Mouse (Mus musculus) left cerebral cortex, adult 2 months (tissue): Measurements from ENCODE around the gene Syne1. TPM values are rescaled to one million over a fixed set of nuclear protein-coding genes. Genes with fewer than 3 reads are reported as not detected.

ENCODE experiments used
- DNase-seq, 2 experiments: peaks; one replicate each; pipeline ENCODE4 v3.0.0; 2021 to 2022; ENCODE audit warnings: low spot score in 2 of 2, mixed read lengths in 1 of 2; ENCODE audit errors: extremely low spot score in 1 of 2
- H3K27ac ChIP-seq: fragments of 200-600 bp; 2 replicates; pipeline ENCODE4 v1.8.1; 2022
- H3K4me3 ChIP-seq: fragments of 200-600 bp; 2 replicates; pipeline ENCODE4 v1.8.1; 2022
- CTCF ChIP-seq: fragments of 200-600 bp; IDR thresholded peaks from 2 replicates; pipeline ENCODE4 v1.8.1; 2022; ENCODE audit warnings: antibody characterized with exemption, mild to moderate bottlenecking, moderate library complexity
- intact Hi-C: fragments of 180-260 bp; cut with DNase I; formaldehyde crosslinking; loops from one replicate; pipeline ENCODE4 v1.15.1; 2025
- total RNA-seq, 2 experiments: library from RNA; stranded (reverse); gene quantifications; 2 replicates each; pipeline ENCODE4 v1.2.3; 2021

Syne1 gene
- total RNA-seq, 2 experiments from 2014 or later = 430 to 445 TPM

DNA sequence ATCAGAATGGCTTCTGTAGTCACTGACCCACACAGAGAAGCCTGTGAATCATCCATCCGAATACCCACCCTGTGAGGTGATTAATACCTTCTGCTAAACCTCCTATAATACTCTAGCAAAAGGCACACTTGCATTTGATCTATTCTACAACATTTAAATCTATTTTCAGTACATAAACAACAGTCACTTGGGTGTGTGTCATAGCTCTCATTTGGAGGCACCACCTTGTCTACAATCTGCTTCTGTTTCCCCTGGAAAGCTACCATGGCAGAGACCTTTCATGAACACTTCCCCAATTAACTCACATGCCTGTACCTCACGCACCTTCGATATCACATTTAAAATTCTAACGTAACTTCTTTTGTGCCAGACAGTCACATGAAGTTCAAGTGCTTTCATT lies 169.7 kb downstream of the Syne1 start:
- H3K4me3 ChIP-seq = no peak overlapping the region
- no peak overlapping the region for H3K27ac ChIP-seq
- DNase-seq = no peak
- TF ChIP-seq CTCF = no peak
- intact Hi-C loops = no loop called here

DNA sequence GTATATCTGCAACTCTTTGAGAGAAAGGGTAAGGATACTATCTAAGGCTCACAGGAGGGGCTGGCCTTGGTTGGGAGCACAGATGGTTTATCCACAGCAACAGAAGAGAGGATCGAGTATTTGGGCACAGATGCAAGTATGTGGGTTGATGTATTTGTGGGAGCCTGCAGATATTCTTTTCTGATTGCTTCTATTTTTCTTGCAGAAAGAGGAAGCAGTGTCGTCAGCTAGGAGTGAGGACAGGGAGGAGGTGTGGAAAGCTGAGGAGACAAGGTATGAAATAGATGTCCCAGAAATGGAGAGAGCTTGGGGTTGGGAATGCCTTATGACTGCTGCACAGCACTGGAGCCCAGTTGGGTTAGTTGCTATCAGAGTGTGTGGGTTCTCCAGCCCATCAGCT lies 172.3 kb downstream of the Syne1 start:
- H3K4me3 ChIP-seq = 0 out of 2 replicates have a peak overlapping the region, but pooled peaks have one; percentile 11
- TF ChIP-seq CTCF = no peak
- DNase-seq = peak; percentile 36 to 51
- H3K27ac ChIP-seq = peak overlapping the region; percentile 83
- intact Hi-C loops = loop anchor here (1.0 to 2.0 kb wide), 2 partner anchors 70 to 112 kb away; no protein-coding TSS in a partner anchor

DNA sequence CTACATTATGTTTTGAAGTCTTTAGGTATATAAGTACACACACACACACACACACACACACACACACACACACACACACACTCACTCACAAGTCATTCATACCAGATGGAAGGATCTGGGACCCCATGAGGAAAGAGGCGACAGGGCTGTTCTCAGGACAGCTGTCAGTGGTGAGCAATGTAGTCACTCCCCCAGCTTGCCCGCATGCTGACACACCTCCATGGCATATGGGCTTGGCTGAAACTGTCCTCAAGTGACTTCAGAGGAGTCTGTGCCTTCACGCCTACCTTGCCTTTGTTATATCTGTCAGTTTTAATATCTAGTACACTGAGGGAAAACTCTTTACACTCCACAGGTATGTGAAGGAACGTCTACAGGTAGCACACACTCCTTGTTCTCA lies 181.7 kb downstream of the Syne1 start:
- DNase-seq = no peak
- Histone ChIP-seq H3K4me3 (no peak overlapping the region), H3K27ac (no peak overlapping the region)
- TF ChIP-seq CTCF = no peak
- intact Hi-C loops = no loop called here

DNA sequence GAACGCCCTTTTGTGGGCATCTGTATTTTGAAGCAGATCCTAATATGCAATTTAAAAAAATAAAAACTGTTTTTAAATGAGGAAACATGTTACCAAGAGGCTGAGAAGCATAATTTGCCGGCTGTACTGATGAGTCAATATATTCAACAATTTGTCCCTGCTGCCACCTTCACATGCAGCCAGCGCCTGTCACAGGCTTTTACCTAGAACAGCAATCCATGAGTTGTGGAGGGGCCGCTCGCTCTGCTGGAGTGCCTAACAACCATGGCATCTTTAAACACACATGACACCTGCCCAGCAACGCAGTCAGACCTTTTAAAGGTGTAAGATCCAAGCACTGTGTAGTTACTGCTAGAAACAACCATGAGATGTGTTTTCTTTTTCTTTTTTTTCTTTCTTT lies 183.0 kb downstream of the Syne1 start:
- DNase-seq = peak; percentile 43 to 47
- Histone ChIP-seq H3K4me3 (peak overlapping the region; percentile 53), H3K27ac (peak overlapping the region; percentile 95)
- TF ChIP-seq CTCF = no peak
- intact Hi-C loops = no loop called here

DNA sequence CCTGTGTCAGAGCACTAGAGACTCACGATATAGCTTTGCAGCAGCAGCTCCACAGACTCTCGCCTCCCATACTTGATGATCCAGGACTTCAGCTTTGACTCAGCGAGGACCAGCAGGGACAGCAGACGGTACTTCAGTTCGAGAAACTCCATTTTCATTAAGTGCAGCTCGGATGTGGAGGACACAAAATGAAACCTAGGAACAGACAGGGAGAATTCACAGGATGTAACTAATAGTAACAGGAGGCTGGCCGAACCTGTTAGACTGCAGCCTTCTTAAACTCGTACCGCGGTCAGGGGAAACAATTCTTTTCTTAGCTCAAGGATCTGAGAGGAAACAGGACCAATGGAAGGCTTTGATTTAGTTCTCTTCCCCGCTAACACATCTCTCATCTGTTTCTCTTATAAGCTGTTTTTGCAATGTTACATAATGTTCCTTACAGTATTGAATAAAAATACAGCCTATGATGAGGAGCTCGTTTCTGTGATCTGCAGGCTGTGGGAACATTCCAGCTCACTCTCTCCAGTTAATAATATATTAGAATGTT lies 183.7 kb downstream of the Syne1 start:
- TF ChIP-seq CTCF = no peak
- Histone ChIP-seq H3K4me3 (peak overlapping the region; percentile 53), H3K27ac (peak overlapping the region; percentile 95)
- intact Hi-C loops = no loop called here
- peak in 1 of 2 experiments; percentile 31 for DNase-seq

DNA sequence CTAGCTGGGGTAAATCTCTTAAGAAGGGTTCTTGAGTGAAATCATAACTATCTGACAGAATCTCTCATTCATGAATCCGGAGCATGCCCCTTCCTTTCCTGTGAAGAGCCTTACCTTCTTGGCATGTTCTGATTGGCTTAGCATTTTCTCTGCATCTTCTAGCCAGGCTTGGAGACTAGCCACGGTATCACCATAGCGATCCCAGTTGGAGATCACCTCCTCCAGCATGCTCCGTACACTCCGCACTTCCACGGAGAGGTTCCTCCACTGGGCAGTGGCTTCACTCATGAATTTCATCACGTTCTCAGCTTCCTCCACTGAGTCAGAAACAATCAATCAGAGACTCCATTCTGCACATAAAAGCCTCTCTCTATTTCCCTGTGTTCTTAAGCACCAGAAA lies 190.7 kb downstream of the Syne1 start:
- intact Hi-C loops = no loop called here
- Histone ChIP-seq H3K4me3 (0 out of 2 replicates have a peak overlapping the region, but pooled peaks have one; percentile 13), H3K27ac (peak overlapping the region; percentile 33)
- no peak for DNase-seq
- TF ChIP-seq CTCF = no peak

DNA sequence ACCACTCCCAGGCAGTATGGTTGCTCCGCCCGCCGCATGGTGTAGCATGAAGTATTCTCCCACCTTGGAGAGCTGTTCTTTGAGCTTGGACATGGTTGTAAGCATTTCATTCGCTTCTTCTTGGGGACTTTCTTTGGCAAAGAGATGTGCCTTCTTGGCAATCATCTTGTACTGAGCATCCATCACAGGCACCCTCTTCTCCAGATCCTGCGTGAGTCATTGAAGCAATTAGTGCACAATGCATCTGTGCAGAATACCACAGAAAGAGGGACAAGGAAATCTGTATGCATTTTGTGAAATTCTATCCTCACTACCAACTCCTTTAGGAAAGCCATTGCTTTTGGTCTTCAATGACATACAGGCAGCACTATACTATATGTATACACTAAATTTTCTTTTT lies 194.7 kb downstream of the Syne1 start:
- TF ChIP-seq CTCF = no peak

DNA sequence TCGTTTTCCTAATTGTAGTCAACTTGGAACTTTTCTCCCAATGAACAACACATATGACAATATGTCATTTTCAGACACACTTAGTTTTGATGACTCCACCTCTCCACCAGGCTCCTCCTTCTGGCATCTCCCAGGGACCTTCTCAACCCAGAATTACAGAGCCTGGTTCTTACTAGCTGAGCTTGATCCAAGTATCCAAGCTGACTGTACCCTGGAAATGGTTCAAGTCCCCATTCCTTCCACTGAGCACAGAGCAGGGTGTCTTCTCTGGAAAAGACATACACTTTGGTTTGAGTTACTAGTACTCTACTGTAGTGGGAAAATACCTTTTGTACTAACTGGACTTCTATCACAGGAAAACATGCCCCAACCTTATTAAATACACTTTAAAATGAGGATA lies 197.9 kb downstream of the Syne1 start:
- no peak for DNase-seq
- TF ChIP-seq CTCF = no peak
- intact Hi-C loops = no loop called here
- no peak overlapping the region for H3K4me3 ChIP-seq
- H3K27ac ChIP-seq = no peak overlapping the region

More for the DNA sequence above, 194.7 kb downstream of the Syne1 start:
- no peak for DNase-seq
- Histone ChIP-seq H3K27ac (no peak overlapping the region), H3K4me3 (no peak overlapping the region)
- intact Hi-C loops = loop anchor here (5.0 kb wide), 1 partner anchor 196 kb away; the partner anchor contains the start of gene Syne1

DNA sequence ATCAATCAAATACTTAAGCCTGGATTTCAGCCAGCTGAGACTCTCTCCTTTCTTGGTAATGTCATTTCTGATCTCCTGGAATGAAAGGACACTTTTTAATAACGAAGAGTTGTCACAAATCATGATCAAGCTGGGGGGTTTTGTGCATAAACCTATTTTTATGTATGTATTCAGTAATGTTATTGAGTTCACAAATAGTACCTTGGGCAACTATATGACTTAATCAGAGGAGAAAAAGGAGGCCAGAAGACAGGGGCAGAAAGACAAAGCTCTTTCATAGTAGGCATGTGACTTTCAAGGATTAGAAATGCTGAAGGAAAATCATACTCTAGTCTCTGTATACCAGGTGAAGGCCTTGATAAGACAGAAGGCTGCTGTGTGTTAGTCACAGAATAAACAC lies 204.4 kb downstream of the Syne1 start:
- DNase-seq = no peak
- no peak overlapping the region for H3K27ac ChIP-seq
- TF ChIP-seq CTCF = no peak
- intact Hi-C loops = no loop called here
- no peak overlapping the region for H3K4me3 ChIP-seq

DNA sequence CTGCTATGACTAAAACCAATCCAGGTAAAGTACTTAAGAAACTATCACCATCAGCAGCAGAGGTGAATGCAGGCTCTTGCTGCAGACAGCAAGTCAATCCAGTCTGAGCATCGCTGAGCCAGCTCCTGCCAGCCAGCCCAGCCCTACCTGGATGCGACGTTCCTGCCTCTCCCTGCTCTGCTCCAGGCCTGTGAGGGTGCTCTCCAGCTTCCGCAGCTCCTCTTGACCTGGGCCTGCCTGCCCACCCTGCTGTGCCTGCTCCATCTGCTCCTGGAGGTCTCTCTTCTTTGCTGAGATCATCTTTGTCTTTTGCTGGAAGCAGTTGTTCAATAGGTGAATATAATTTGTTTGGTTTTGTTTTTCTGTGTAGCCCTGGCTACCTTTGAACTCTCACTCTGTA lies 208.1 kb downstream of the Syne1 start:
- TF ChIP-seq CTCF = no peak
- Histone ChIP-seq H3K4me3 (no peak overlapping the region), H3K27ac (no peak overlapping the region)
- no peak for DNase-seq
- intact Hi-C loops = no loop called here

DNA sequence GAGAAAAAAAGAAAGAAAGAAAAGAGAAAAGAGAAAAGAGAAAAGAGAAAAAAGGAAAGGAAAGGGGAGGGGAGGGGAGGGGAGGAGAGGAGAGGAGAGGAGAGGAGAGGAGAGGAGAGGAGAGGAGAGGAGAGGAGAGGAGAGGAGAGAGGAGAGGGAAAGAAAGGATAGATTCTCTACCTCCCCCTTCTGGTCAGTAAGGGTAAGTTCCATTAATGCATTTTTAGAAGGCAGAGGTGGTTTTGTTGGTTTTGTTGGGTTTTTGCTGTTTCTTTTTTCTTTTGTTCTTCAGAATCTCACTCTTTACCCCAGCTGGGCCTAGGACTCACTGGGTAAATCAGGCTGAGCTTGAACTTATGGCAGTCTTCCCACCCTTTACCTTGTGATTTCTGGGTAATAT lies 214.9 kb downstream of the Syne1 start:
- intact Hi-C loops = no loop called here
- TF ChIP-seq CTCF = peak; percentile 39
- H3K4me3 ChIP-seq = no peak overlapping the region
- no peak for DNase-seq
- no peak overlapping the region for H3K27ac ChIP-seq

DNA sequence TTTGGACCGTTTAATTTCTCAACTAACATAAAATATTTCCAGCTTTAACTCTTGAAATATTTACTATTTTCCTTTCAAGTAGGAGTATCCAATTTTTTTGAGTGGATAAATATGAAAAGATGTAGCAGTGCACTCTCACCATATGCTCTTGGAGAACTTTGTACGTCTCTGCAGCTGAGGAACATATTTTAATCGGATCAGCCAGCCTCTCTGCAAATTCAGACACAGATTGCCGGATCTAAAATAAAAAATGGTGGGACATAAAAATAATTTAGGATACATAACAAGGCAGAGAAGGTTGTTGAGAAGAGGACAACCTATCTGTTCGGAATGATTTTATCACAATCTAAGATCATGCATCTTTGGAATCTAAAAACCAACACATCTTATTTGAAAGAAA lies 218.5 kb downstream of the Syne1 start:
- DNase-seq = no peak
- Histone ChIP-seq H3K27ac (no peak overlapping the region), H3K4me3 (no peak overlapping the region)
- intact Hi-C loops = no loop called here
- no peak for TF ChIP-seq CTCF

DNA sequence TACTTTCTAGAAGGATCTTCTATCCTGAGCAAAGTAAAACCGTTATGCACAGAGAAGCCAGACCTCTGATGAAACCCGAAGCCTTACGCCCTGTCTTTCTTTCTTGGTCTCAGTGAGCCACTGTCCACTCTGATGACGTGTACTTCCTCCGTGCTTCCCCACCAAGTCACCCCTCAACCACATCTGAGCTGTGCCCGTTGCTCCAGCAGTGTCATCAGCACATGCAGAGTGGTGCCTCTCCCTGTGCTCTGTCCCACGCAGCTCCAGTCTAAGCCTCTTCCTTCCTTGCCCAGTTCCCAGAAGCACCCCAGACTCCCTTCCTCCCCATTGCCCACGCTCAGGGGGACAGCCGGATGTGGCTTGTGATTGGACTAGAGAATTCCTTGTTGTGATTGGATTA lies 224.6 kb downstream of the Syne1 start:
- Histone ChIP-seq H3K27ac (no peak overlapping the region), H3K4me3 (no peak overlapping the region)
- TF ChIP-seq CTCF = no peak
- DNase-seq = no peak
- intact Hi-C loops = no loop called here
